Mouse (Mus musculus): ENCODE data around the gene Slc6a21.

DNA sequence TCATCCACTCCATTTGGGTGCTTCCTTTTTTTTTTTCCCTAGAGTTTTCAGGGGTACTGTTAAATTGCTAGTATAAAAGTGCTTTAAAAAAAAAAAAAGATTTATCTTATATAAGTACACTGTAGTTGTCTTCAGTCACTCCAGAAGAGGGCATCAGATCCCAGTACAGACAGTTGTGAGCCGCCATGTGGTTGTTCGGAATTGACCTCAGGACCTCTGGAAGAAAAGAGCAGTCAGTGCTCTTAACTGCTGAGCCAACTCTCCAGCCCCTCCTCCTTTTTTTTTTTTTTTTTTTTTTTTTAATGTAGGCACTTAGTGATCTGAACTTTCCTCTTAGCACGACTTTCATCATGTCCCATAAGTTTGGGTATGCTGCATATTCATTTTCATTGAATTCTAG is 29.6 kb upstream of the Slc6a21 start:
- TF ChIP-seq POLR2A (IDR thresholded peaks at IDR 0.05; ENCODE audit: extremely low read depth, insufficient read depth, low read length) (no peak), CTCF (IDR thresholded peaks at IDR 0.05; ENCODE audit: extremely low read depth, insufficient read depth, low read length) (no peak)

Data from cortical plate, adult 2 months (tissue).